Mouse (Mus musculus) CD8-positive naive resting alpha-beta T cell, adult 2 months (primary cell): ENCODE measurements around the gene Mcm10.
"Not testable (repeated sequence)": the region's sequence is repeated elsewhere in the genome, so short reads cannot be mapped to it uniquely, and the experiment has no call there.

Experiments used
- DNase-seq, 2 experiments: peaks; one replicate each; pipeline ENCODE4 v3.0.0; 2022; ENCODE audit warnings: low read depth in 2 of 2, low spot score in 2 of 2

Mcm10 gene

DNA sequence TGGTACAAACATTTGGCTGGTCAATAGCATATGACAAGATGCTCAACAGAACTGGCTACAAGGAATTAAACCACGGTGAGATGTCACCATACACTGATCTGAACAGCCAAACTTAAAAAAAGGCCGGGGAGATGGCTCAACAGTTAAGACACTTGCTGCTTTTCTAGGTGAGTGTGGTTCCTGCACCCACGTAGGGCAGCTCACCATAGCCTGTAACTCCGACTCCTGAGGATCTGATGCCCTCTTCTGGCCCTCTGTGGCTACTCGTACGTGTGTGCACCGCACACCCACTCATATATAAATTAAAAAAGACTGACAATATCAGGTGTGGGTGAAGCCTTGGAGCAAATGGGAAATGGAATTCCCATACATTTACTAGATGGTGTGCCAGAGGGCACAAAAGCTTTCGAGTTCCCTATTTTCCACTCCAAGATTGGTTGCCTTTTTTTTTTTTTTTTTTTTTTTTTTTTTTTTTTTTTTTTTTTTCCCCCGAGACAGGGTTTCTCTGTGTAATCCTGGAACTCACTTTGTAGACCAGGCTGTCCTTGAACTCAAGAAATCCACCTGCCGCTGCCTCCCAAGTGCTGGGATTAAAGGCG is 23.7 kb downstream of the Mcm10 start:
- no peak for DNase-seq

DNA sequence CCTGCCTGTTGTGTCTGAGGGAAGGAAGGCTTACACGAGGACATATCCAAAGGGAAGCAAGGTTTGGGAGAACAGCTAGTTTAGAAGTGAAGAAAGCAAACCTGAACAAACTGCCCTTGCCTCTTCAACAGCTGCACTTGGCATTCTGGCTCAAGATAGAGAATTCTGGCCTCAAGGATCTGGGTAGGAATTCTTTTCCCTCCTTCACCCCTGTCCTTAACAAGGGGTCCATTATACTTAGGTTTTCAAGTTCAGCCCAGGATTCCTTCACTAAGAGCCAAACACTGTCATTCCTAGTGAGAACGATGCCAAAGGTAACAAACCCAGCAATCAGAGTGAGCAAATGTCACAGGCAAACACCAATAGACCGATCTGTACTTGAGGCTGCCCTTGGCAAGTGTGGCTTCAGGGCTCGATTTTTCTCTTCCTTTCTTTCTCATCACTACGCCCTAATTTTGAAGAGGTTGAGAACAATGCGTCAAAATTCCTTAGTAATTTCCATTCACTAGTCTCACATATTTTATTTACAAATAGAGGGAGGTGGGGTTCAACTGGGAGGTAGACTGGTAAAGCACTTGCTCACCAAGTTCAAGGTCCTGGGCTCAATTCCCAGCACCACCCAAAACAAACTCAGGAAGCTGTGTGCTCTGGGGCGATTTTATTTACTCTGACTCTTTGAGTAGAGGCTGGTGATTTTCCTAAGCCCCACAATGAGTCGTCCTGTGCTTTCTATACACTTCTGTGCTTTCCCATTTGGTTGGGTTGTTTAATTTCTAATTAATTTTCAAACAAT is 25.0 kb downstream of the Mcm10 start:
- DNase-seq = no peak

- no peak for DNase-seq
Measured at GRCm38 (mm10) chr2:4986798-4987197, 25.8 kb downstream of the Mcm10 start.

GRCm38 (mm10) chr2:4985000-4985399 is 27.6 kb downstream of the Mcm10 start:
- DNase-seq = no peak

- no peak for DNase-seq
Measured at GRCm38 (mm10) chr2:4983987-4984386, 28.6 kb downstream of the Mcm10 start.

DNA sequence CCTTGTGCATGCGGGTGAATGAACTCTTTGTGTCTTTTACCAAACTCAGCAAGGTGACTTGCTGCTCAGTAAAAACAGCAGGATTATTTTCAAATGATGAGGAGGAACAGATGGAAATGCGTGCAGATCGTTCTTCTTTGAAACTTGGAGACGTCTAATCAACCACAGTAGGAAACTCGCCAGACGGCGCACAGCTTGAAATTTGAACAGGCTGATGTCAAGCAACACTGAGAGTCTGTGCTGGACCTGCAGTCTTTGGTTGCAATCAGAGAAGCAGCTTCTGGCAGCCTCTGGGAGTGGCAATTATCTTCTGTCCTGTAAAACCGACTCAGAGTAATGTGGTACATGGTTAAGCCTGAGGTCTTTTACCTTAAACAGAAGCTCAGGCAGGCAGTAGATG is 34.5 kb downstream of the Mcm10 start:
- no peak for DNase-seq

GRCm38 (mm10) chr2:4975807-4976206 is 36.8 kb downstream of the Mcm10 start, which contains the start of gene Ucma:
Ucma (plus strand) TSS chr2:4976122.
- no peak for DNase-seq

DNA sequence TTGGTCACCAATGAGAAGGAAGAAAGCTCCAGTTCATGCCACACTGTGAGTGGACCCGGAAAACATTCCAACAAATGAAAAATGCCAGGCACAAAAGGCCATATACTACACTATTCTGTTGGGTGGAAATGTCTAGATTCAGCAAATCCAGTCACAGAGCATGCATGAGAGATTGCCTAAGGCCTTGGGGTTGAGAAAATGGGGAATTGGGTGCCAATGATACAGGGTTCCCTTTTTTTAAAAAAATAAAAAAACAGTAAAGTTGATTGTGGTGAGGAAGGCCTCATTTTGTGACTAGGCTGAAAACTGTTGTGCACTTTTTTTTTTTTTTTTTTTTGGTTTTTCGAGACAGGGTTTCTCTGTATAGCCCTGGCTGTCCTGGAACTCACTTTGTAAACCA is 43.5 kb downstream of the Mcm10 start:
- DNase-seq = no peak

- no peak for DNase-seq
Measured at GRCm38 (mm10) chr2:4967806-4968205, 44.8 kb downstream of the Mcm10 start.

- DNase-seq = no peak
Measured at GRCm38 (mm10) chr2:4958039-4958438, 54.6 kb downstream of the Mcm10 start.

GRCm38 (mm10) chr2:4954216-4954760 is 58.3 kb downstream of the Mcm10 start:
- no peak for DNase-seq

DNA sequence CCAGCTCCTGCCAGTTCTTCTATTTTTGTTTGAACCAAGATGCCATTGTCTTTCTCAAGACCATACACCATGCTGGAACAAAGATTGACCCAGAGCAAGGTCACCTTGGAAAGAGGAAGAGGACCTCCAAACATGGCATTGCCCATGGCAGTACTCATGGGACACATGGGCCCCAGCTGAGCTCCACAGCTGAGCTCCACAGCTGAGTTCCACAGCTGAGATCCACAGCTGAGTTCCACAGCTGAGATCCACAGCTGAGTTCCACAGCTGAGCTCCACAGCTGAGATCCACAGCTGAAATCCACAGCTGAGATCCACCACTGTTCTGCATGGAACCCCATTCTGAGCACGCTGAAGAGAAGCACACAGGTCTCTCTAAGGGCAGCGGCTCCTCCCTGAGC is 61.6 kb downstream of the Mcm10 start:
- DNase-seq = no peak

DNA sequence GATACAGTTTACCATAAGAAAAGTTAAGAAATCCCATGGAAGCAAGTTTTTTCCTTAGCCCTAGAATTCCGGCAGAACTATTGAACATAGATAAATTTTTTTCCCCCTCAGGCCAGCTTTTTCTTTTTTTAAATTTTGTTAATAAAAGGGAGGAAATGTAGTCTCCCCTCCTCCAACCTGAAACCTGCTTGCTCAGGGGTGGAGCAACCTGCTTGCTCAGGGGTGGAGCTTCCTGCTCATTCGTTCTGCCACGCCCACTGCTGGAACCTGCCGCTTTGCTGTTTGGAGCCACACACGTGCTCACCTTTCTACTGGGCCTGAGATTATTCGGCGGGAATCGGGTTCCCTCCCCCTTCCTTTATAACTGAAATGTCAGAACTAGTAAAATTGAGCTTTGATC is 62.9 kb downstream of the Mcm10 start:
- DNase-seq = not testable (repeated sequence)

DNA sequence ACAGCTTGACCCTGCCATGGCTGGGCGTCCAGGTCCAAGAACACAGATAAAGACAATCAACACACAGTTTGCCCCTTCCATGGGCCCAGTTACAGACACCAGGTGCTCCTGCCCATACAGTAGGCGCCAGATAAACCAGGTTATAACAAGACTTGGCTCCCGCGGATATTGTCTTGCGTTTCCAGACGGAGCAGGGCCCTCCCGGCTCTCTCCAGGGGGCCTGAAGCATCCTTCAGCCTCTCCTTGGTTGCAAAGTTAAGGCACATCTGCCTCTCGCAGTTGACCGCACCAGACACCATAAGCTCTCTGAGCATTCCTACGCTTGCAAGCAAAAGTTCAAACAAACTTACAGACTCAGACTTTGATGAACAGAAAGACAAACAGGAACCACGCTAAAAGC is 71.7 kb downstream of the Mcm10 start:
- no peak for DNase-seq
